Comparison of ENCODE assay signal across 35 mouse cellular contexts in genomic region chr15:19549757-19550156, GRCm38 (mm10).
"Had no signal": no experiment of that assay in that cellular context is flagged by ENCODE, and none has a peak within 500 bp of the region (broad histone marks: within the 10 kb centered on the region; RNA-seq: fewer than 3 reads in every experiment).

No protein-coding gene starts in this region.

- H3K27me3 ChIP-seq: heart, embryonic 12.5 days; heart, embryonic 13.5 days; heart, embryonic 15.5 days; hindbrain, embryonic 12.5 days; hindbrain, embryonic 13.5 days; hindbrain, embryonic 15.5 days; intestine, embryonic 15.5 days; kidney, embryonic 15.5 days had no signal

- H3K4me3 ChIP-seq: heart, embryonic 10.5 days; heart, embryonic 12.5 days; heart, embryonic 13.5 days; heart, embryonic 15.5 days; hindbrain, embryonic 10.5 days; hindbrain, embryonic 12.5 days; hindbrain, embryonic 13.5 days; hindbrain, embryonic 15.5 days; intestine, embryonic 15.5 days; kidney, embryonic 15.5 days; layer of hippocampus, adult 2 months had no signal

- H3K36me3 ChIP-seq: heart, embryonic 10.5 days; heart, embryonic 12.5 days; heart, embryonic 13.5 days; heart, embryonic 15.5 days; hindbrain, embryonic 10.5 days; hindbrain, embryonic 12.5 days; hindbrain, embryonic 13.5 days; hindbrain, embryonic 15.5 days; intestine, embryonic 15.5 days; kidney, embryonic 15.5 days had no signal

- H3K4me2 ChIP-seq: heart, embryonic 11.5 days; heart, embryonic 12.5 days; heart, embryonic 13.5 days; heart, embryonic 15.5 days; hindbrain, embryonic 12.5 days; hindbrain, embryonic 13.5 days; hindbrain, embryonic 14.5 days; hindbrain, embryonic 15.5 days; intestine, embryonic 15.5 days; kidney, embryonic 15.5 days had no signal

- H3K27ac ChIP-seq: heart, embryonic 10.5 days; heart, embryonic 13.5 days; heart, embryonic 15.5 days; hindbrain, embryonic 10.5 days; hindbrain, embryonic 12.5 days; hindbrain, embryonic 13.5 days; hindbrain, embryonic 14.5 days; hindbrain, embryonic 15.5 days; hindbrain, postnatal 0 days; intestine, embryonic 15.5 days; kidney, embryonic 15.5 days; kidney, postnatal 0 days; layer of hippocampus, adult 2 months had no signal

- H3K9ac ChIP-seq: heart, embryonic 12.5 days; heart, embryonic 13.5 days; heart, embryonic 15.5 days; hindbrain, embryonic 12.5 days; hindbrain, embryonic 13.5 days; hindbrain, embryonic 14.5 days; hindbrain, embryonic 15.5 days; intestine, embryonic 15.5 days; kidney, embryonic 15.5 days had no signal

- H3K4me1 ChIP-seq: heart, embryonic 10.5 days; heart, embryonic 12.5 days; heart, embryonic 13.5 days; heart, embryonic 15.5 days; hindbrain, embryonic 10.5 days; hindbrain, embryonic 12.5 days; hindbrain, embryonic 13.5 days; hindbrain, embryonic 15.5 days; intestine, embryonic 15.5 days; kidney, embryonic 15.5 days had no signal

- DNase-seq: heart, postnatal 10 days; heart, postnatal 14 days; heart, postnatal 36 days; heart, postnatal 4 days; kidney, adult 11 months; kidney, adult 18-20 months; kidney, adult 2 months; kidney, adult 8-10 months; kidney, adult 9 months; kidney, postnatal 10 days; kidney, postnatal 14 days; kidney, postnatal 25 days; kidney, postnatal 36 days; kidney, postnatal 4 days; layer of hippocampus, adult 9-11 months; layer of hippocampus, postnatal 36 days had no signal

- ATAC-seq: hindbrain, embryonic 16.5 days; hindbrain, postnatal 0 days; inflammation-experienced regulatory T-cells, adult 6 months; intestine, embryonic 15.5 days; intestine, embryonic 16.5 days; intestine, postnatal 0 days had no signal

- H3K9me3 ChIP-seq: heart, embryonic 10.5 days; heart, embryonic 12.5 days; heart, embryonic 13.5 days; heart, embryonic 15.5 days; hindbrain, embryonic 10.5 days; hindbrain, embryonic 12.5 days; hindbrain, embryonic 13.5 days; hindbrain, embryonic 15.5 days; intestine, embryonic 15.5 days; kidney, embryonic 15.5 days had no signal
